Mouse (Mus musculus) neural tube, embryonic 14.5 days (tissue): ENCODE data around the gene Rad9a. TPM values are rescaled to one million over a fixed set of nuclear protein-coding genes. Genes with fewer than 3 reads are reported as not detected.

Experiments
- ATAC-seq: fragments of 200-750 bp; cut with Nextera tagmentation; 2 replicates; pipeline ENCODE4 v1.8.0; 2017; ENCODE audit warnings: low read depth, mild to moderate bottlenecking, moderate TSS enrichment, moderate library complexity
- H3K27ac ChIP-seq: fragments of 300-500 bp; sonication (generic); 2 replicates; pipeline ENCODE4 v1.5.1; 2014; ENCODE audit warnings: low read depth, mild to moderate bottlenecking, control low read depth, low read length, moderate library complexity, mixed read lengths
- H3K27me3 ChIP-seq: fragments of 300-500 bp; sonication (generic); 2 replicates; pipeline ENCODE4 v1.6.1; 2014; ENCODE audit warnings: low read length; ENCODE audit not compliant: control insufficient read depth, insufficient read depth
- H3K36me3 ChIP-seq: fragments of 300-500 bp; sonication (generic); 2 replicates; pipeline ENCODE4 v1.6.1; 2014; ENCODE audit warnings: low read length, mixed read lengths; ENCODE audit not compliant: control insufficient read depth, insufficient read depth
- H3K4me1 ChIP-seq: fragments of 300-500 bp; sonication (generic); 2 replicates; pipeline ENCODE4 v1.6.1; 2014; ENCODE audit warnings: low read length; ENCODE audit not compliant: control insufficient read depth, insufficient read depth
- H3K4me2 ChIP-seq: fragments of 300-500 bp; sonication (generic); 2 replicates; pipeline ENCODE4 v1.6.1; 2014; ENCODE audit warnings: mild to moderate bottlenecking, low read depth, low read length, control low read depth
- H3K4me3 ChIP-seq: fragments of 300-500 bp; sonication (generic); 2 replicates; pipeline ENCODE4 v1.5.1; 2014; ENCODE audit warnings: low read depth, low read length, control low read depth, mixed read lengths
- H3K9ac ChIP-seq: fragments of 300-500 bp; sonication (generic); replicated peaks from 2 replicates; pipeline ENCODE4 v1.6.1; 2014; ENCODE audit warnings: low read depth, mild to moderate bottlenecking, control low read depth, low read length, mixed read lengths
- H3K9me3 ChIP-seq: fragments of 300-500 bp; sonication (generic); 2 replicates; pipeline ENCODE4 v1.6.1; 2016; ENCODE audit warnings: low read length; ENCODE audit not compliant: control insufficient read depth
- WGBS: fragments of 180-500 bp; shearing (Covaris S2); extraction: QIAGEN DNeasy Blood & Tissue Kit; methylation state at CpG from one replicate; pipeline ENCODE4 v1.1.7; 2014; 5-methylcytosine and 5-hydroxymethylcytosine counted together
- polyA plus RNA-seq: library from polyadenylated mRNA; unstranded; fragments of >200 nt; fragmentation: Nextera tagmentation; extraction: Ambion mirVana; gene quantifications from 2 replicates; pipeline ENCODE4 v1.2.1, GENCODE M21; 2014

Rad9a gene
- polyA plus RNA-seq, 1 experiment from 2014 or later: 23.0 TPM

- peak; percentile 52 for ATAC-seq
Measured at GRCm38 (mm10) chr19:4192251-4192985, 9.0 kb downstream of the Rad9a start.

GRCm38 (mm10) chr19:4191528-4192250, 9.8 kb downstream of the Rad9a start, which contains the start of gene Ppp1ca:
Ppp1ca (plus strand) TSS chr19:4192065.
- Histone ChIP-seq H3K36me3 (peaks cover 26% of the 10 kb centered on the region), H3K27me3 (no peaks in the 10 kb centered on the region), H3K4me2 (peak within 1 kb of the TSS; percentile 97), H3K9ac (peak within 1 kb of the TSS; percentile 98), H3K9me3 (no peaks in the 10 kb centered on the region), H3K27ac (peak within 1 kb of the TSS; percentile 91), H3K4me1 (peaks cover 10% of the 10 kb centered on the region), H3K4me3 (peak within 1 kb of the TSS; percentile 80)
- ATAC-seq: peak; percentile 91
- 7% methylated on average over 34 of the region's 47 CpGs for WGBS

More at GRCm38 (mm10) chr19:4192251-4192985, 9.0 kb downstream of the Rad9a start:
- H3K36me3 ChIP-seq: peaks cover 26% of the 10 kb centered on the region
- H3K27me3 ChIP-seq: no peaks in the 10 kb centered on the region
- H3K27ac ChIP-seq: peak overlapping the region; percentile 91
- peaks cover 10% of the 10 kb centered on the region for H3K4me1 ChIP-seq
- H3K4me3 ChIP-seq: peak overlapping the region; percentile 80
- peak overlapping the region; percentile 98 for H3K9ac ChIP-seq
- WGBS: under 1% methylated on average over 51 of the region's 52 CpGs
- no peaks in the 10 kb centered on the region for H3K9me3 ChIP-seq
- peak overlapping the region; percentile 97 for H3K4me2 ChIP-seq

DNA sequence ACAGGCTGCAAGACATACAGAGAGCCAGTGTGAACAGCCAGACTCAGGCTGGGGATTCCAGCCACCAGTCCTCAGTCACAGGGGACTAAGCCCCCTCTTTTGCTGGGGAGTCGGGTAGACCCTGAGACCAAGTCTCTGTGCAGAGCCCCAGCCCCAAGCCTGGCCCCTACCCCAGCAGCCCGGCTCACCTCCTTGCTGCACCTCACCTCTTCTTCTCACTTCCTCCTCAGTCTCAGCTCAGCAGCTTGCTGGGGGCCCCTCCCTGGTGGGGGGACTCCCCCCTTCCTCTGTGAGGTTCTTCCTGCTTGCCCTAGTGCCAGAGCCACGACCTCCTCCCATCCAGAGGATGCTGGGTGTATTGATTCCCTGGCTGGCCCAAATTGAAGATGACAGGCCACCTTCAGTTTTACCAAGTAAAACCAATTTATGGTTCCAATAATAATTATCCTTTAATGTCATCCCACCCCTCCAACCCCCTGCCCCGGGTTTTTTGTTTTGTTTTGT, 10.6 kb downstream of the Rad9a start, which contains the start of gene Tbc1d10c:
Tbc1d10c (minus strand) TSS at position 454 of the 504 bp plus-strand sequence.
- Histone ChIP-seq H3K4me2 (peak within 1 kb of the TSS; percentile 97), H3K36me3 (peaks cover 24% of the 10 kb centered on the region), H3K27me3 (no peaks in the 10 kb centered on the region), H3K9ac (peak within 1 kb of the TSS; percentile 98), H3K4me3 (peak within 1 kb of the TSS; percentile 80), H3K9me3 (no peaks in the 10 kb centered on the region), H3K27ac (peak within 1 kb of the TSS; percentile 91), H3K4me1 (peaks cover 10% of the 10 kb centered on the region)
- no peak for ATAC-seq
- WGBS: 54% methylated on average over 3 of the region's 4 CpGs

GRCm38 (mm10) chr19:4189051-4189620, 12.3 kb downstream of the Rad9a start:
- Histone ChIP-seq H3K27ac (no peak overlapping the region), H3K9me3 (no peaks in the 10 kb centered on the region), H3K27me3 (no peaks in the 10 kb centered on the region), H3K36me3 (peaks cover 7% of the 10 kb centered on the region), H3K4me3 (no peak overlapping the region), H3K9ac (no peak overlapping the region), H3K4me1 (peaks cover 10% of the 10 kb centered on the region), H3K4me2 (no peak overlapping the region)
- no peak for ATAC-seq
- WGBS: 83% methylated on average over 12 of the region's 12 CpGs

- Histone ChIP-seq H3K9me3 (no peaks in the 10 kb centered on the region), H3K36me3 (no peaks in the 10 kb centered on the region), H3K4me2 (no peak overlapping the region), H3K4me3 (no peak overlapping the region), H3K27ac (no peak overlapping the region), H3K4me1 (no peaks in the 10 kb centered on the region), H3K9ac (no peak overlapping the region), H3K27me3 (no peaks in the 10 kb centered on the region)
- WGBS: 80% methylated on average over 3 of the region's 3 CpGs
- ATAC-seq: no peak
Measured at GRCm38 (mm10) chr19:4187303-4187702, 14.2 kb downstream of the Rad9a start.

- Histone ChIP-seq H3K9me3 (no peaks in the 10 kb centered on the region), H3K4me2 (no peak overlapping the region), H3K4me3 (no peak overlapping the region), H3K4me1 (no peaks in the 10 kb centered on the region), H3K36me3 (no peaks in the 10 kb centered on the region), H3K27ac (no peak overlapping the region), H3K27me3 (no peaks in the 10 kb centered on the region), H3K9ac (no peak overlapping the region)
- ATAC-seq: no peak
- 56% methylated on average over 15 of the region's 15 CpGs for WGBS
Measured at GRCm38 (mm10) chr19:4184976-4185975, 16.2 kb downstream of the Rad9a start.

DNA sequence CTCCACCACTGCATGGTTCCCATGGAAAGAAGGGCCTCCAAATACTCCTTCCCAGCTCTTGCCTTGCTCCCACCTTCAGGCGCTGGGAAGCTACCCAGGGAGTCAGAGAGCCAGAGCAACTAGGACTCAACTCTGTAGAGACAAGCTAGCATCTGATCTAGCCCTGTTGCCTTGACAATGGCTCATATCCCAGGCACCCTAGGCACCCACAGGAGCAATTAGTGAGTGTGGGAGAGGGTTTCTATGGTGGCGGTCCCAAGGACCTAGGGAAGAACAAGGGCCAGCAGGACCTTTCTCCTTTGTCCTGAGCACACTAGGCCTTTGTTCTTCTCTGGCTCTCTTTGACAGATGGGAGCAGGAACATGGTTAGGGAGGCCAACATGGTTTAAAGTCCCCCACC, 17.8 kb downstream of the Rad9a start:
- no peaks in the 10 kb centered on the region for H3K36me3 ChIP-seq
- H3K4me3 ChIP-seq: no peak overlapping the region
- no peak overlapping the region for H3K4me2 ChIP-seq
- H3K9ac ChIP-seq: no peak overlapping the region
- no peaks in the 10 kb centered on the region for H3K27me3 ChIP-seq
- H3K9me3 ChIP-seq: no peaks in the 10 kb centered on the region
- no peak overlapping the region for H3K27ac ChIP-seq
- whole genome bisulfite sequencing: 65% methylated on average over 2 of the region's 2 CpGs
- H3K4me1 ChIP-seq: no peaks in the 10 kb centered on the region
- ATAC-seq: no peak

DNA sequence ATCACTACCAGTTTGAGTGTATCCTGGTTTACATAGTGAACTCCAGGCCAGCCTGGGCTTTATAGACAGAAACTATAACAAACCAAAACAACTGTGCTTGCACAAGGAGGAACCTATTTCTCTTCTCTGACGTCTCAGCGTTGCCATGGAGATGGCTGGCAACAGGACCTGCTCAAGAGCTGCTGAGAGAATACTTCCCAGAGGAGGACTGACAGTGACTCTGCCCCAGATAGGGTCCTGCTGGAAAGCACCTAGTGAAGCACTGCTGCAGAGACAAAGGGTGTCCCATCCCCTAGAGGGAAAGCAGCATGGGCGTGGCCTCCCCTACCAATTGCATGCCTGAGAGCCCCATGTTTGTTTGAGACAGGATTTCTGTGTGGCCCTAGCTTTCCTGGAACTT, 19.6 kb downstream of the Rad9a start:
- Histone ChIP-seq H3K9ac (no peak overlapping the region), H3K27me3 (no peaks in the 10 kb centered on the region)

More for the DNA sequence above, 19.6 kb downstream of the Rad9a start:
- no peak for ATAC-seq
- Histone ChIP-seq H3K9me3 (no peaks in the 10 kb centered on the region), H3K4me1 (no peaks in the 10 kb centered on the region), H3K4me2 (no peak overlapping the region), H3K36me3 (no peaks in the 10 kb centered on the region), H3K4me3 (no peak overlapping the region), H3K27ac (no peak overlapping the region)
- 40% methylated on average over 3 of the region's 3 CpGs for WGBS
